Mouse (Mus musculus) megakaryocyte progenitor cell, adult 5-6 weeks (primary cell): ENCODE measurements around the gene Prmt9. TPM values are rescaled to one million over a fixed set of nuclear protein-coding genes. Genes with fewer than 3 reads are reported as not detected.

ENCODE experiments used
- ATAC-seq: replicated peaks from 2 replicates; pipeline ENCODE4 v1.8.0; 2016; ENCODE audit warnings: mild to moderate bottlenecking, moderate TSS enrichment, inconsistent platforms; ENCODE audit not compliant: poor library complexity
- total RNA-seq, 2 experiments: library from RNA; stranded (forward) in 1 of 2; stranded (reverse) in 1 of 2; fragments of 157-497, 149-512 nt in 1 of 2; fragments of 200-1000 nt in 1 of 2; gene quantifications; 2 replicates each; pipeline versions ENCODE4 v1.2.3 to v1.2.4; 2015 to 2017

Gene Prmt9
- total RNA-seq (2015) (19.4 and 22.6 TPM in 2 replicates), total RNA-seq (2017) (23.2 and 31.2 TPM in 2 replicates)

GRCm38 (mm10) chr8:77549121-77549706 lies at the start of gene Prmt9:
Gene Prmt9, plus strand, starts transcription at chr8:77549397.
- ATAC-seq = peak; percentile 83

- no peak for ATAC-seq
These were observed 48.9 kb upstream of the Prmt9 start for GRCm38 (mm10) chr8:77500264-77500663.

- ATAC-seq = no peak
These were observed 48.1 kb upstream of the Prmt9 start for GRCm38 (mm10) chr8:77501131-77501530.

- ATAC-seq = no peak
These were observed 46.6 kb upstream of the Prmt9 start for GRCm38 (mm10) chr8:77502547-77502946.

GRCm38 (mm10) chr8:77506539-77506938 lies 42.7 kb upstream of the Prmt9 start:
- ATAC-seq = no peak

- ATAC-seq = no peak
These were observed 41.6 kb upstream of the Prmt9 start for GRCm38 (mm10) chr8:77507510-77508035.

GRCm38 (mm10) chr8:77509044-77509443 lies 40.2 kb upstream of the Prmt9 start:
- peak; percentile 91 for ATAC-seq

GRCm38 (mm10) chr8:77510426-77510825 lies 38.8 kb upstream of the Prmt9 start:
- no peak for ATAC-seq

- ATAC-seq = no peak
These were observed 37.3 kb upstream of the Prmt9 start for GRCm38 (mm10) chr8:77511750-77512493.

GRCm38 (mm10) chr8:77515201-77515600 lies 34.0 kb upstream of the Prmt9 start:
- ATAC-seq = no peak

- ATAC-seq = no peak
These were observed 33.4 kb upstream of the Prmt9 start for GRCm38 (mm10) chr8:77515786-77516185.

- ATAC-seq = no peak
These were observed 32.4 kb upstream of the Prmt9 start for GRCm38 (mm10) chr8:77516845-77517244.

- ATAC-seq = peak; percentile 88
These were observed 31.6 kb upstream of the Prmt9 start, which contains the start of gene Arhgap10 for GRCm38 (mm10) chr8:77517301-77518200. Gene Arhgap10, minus strand, starts transcription at chr8:77517953.

- peak; percentile 56 for ATAC-seq
These were observed 30.7 kb upstream of the Prmt9 start for GRCm38 (mm10) chr8:77518201-77519115.

- ATAC-seq = no peak
These were observed 28.6 kb upstream of the Prmt9 start for GRCm38 (mm10) chr8:77520601-77521000.

GRCm38 (mm10) chr8:77521028-77521785 lies 28.0 kb upstream of the Prmt9 start:
- ATAC-seq = no peak

- ATAC-seq = no peak
These were observed 26.2 kb upstream of the Prmt9 start for GRCm38 (mm10) chr8:77522984-77523383.

- no peak; the same call in 1 of the 2 replicates for ATAC-seq
These were observed 25.1 kb upstream of the Prmt9 start for GRCm38 (mm10) chr8:77524018-77524615.

GRCm38 (mm10) chr8:77524906-77525305 lies 24.3 kb upstream of the Prmt9 start:
- ATAC-seq = peak; percentile 86
